Mouse (Mus musculus) heart, embryonic 15.5 days (tissue): Measurements from ENCODE around the gene C8b. TPM values are rescaled to one million over a fixed set of nuclear protein-coding genes. Genes with fewer than 3 reads are reported as not detected.

Source experiments
- polyA plus RNA-seq: library from polyadenylated mRNA; unstranded; fragments of >200 nt; fragmentation: Nextera tagmentation; extraction: Ambion mirVana; gene quantifications from 2 replicates; pipeline ENCODE4 v1.2.1, GENCODE M21; 2015

C8b gene
- polyA plus RNA-seq, 1 experiment from 2014 or later = 0.08 TPM

Other genes starting within 250 kb of the C8b start
- not detected in 2 replicates for gene Gm17662, start 91.0 kb downstream of the C8b start, polyA plus RNA-seq
- 0.10 TPM in 1 of 2 replicates, not detected in the other for gene C8a, start 110.1 kb downstream of the C8b start, polyA plus RNA-seq
- 0.14 and 0.55 TPM in 2 replicates for gene Fyb2, start 147.1 kb downstream of the C8b start, polyA plus RNA-seq